Mouse (Mus musculus) hindbrain, embryonic 15.5 days (tissue): Measurements from ENCODE around the gene Krtap1-3. TPM values are rescaled to one million over a fixed set of nuclear protein-coding genes. Genes with fewer than 3 reads are reported as not detected.
"Not testable (repeated sequence)": the region's sequence is repeated elsewhere in the genome, so short reads cannot be mapped to it uniquely, and the experiment has no call there.

ENCODE experiments used
- ATAC-seq: fragments of 200-750 bp; cut with Nextera tagmentation; 2 replicates; pipeline ENCODE4 v1.8.0; 2017; ENCODE audit warnings: low read depth, moderate number of reproducible peaks, moderate TSS enrichment; ENCODE audit not compliant: low FRiP score
- H3K27ac ChIP-seq: fragments of 300-500 bp; sonication (generic); replicated peaks from 2 replicates; pipeline ENCODE4 v1.5.1; 2015; ENCODE audit warnings: mild to moderate bottlenecking, inconsistent platforms
- H3K27me3 ChIP-seq: fragments of 300-500 bp; sonication (generic); 2 replicates; pipeline ENCODE4 v1.6.1; 2015; ENCODE audit warnings: control low read depth, inconsistent platforms
- H3K36me3 ChIP-seq: fragments of 300-500 bp; sonication (generic); 2 replicates; pipeline ENCODE4 v1.6.1; 2015; ENCODE audit warnings: control low read depth, inconsistent platforms
- H3K4me1 ChIP-seq: fragments of 300-500 bp; sonication (generic); replicated peaks from 2 replicates; pipeline ENCODE4 v1.6.1; 2015; ENCODE audit warnings: control low read depth, inconsistent platforms
- H3K4me2 ChIP-seq: fragments of 300-500 bp; sonication (generic); 2 replicates; pipeline ENCODE4 v1.6.1; 2015; ENCODE audit warnings: moderate library complexity, mild to moderate bottlenecking, inconsistent platforms
- H3K4me3 ChIP-seq: fragments of 300-500 bp; sonication (generic); 2 replicates; pipeline ENCODE4 v1.5.1; 2015; ENCODE audit warnings: mild to moderate bottlenecking, inconsistent platforms
- H3K9ac ChIP-seq: fragments of 300-500 bp; sonication (generic); 2 replicates; pipeline ENCODE4 v1.6.1; 2015; ENCODE audit warnings: inconsistent platforms
- H3K9me3 ChIP-seq: fragments of 300-500 bp; sonication (generic); 2 replicates; pipeline ENCODE4 v1.6.1; 2016; ENCODE audit warnings: control low read depth, inconsistent platforms
- WGBS: fragments of 180-500 bp; shearing (Covaris S2); methylation state at CpG from one replicate; pipeline ENCODE4 v1.1.7; 2015; 5-methylcytosine and 5-hydroxymethylcytosine counted together
- polyA plus RNA-seq: library from polyadenylated mRNA; unstranded; fragments of >200 nt; fragmentation: Nextera tagmentation; extraction: Ambion mirVana; gene quantifications from 2 replicates; pipeline ENCODE4 v1.2.1, GENCODE M21; 2015

Gene Krtap1-3
- polyA plus RNA-seq, 1 experiment from 2014 or later = not detected

DNA sequence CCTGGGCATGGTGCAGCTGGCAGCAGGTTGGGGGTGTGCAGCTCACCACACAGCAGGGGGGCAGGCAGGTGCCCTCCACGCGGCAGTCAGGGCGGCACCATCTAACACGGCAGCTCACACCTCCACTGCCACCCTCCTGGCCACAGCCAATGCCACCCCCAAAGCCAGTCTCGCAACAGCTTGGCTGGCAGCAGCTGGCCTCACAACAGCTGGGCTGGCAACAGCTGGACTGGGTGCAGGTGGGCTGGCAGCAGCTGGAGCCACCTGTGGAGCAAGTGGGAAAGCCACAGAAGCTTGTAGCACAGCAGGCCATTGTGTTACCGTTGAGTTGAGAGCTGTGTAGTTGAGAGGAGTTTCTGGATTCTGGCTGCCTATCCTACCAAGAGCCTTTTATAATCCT is 6.6 kb upstream of the Krtap1-3 start, which contains the start of gene Krtap9-3:
TSS of gene Krtap9-3 (minus strand) at position 364 of the 400 bp plus-strand sequence.
- not testable (repeated sequence) for H3K27ac ChIP-seq, H3K36me3 ChIP-seq, H3K4me1 ChIP-seq, ATAC-seq, H3K9ac ChIP-seq, H3K9me3 ChIP-seq, H3K4me3 ChIP-seq, H3K4me2 ChIP-seq, H3K27me3 ChIP-seq
- WGBS = 80% methylated on average over 6 of the region's 6 CpGs

DNA sequence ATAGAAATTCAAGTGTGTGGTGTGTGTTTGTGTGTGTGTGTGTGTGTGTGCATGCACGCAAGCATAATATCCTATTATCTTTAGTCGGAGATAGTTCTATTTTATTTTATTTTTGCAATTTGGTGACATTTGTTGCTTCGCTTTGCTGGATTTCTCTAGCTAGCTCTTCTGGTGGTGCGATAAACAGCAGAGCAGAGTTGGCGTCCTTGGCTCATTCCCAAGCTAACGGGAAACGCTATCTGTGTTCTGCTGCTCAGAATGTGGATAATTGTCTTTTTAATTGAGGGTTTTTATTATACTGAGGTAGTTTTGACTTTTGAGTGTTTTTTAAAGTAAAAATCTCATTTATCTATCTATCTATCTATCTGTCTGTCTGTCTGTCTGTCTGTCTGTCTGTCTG is 6.0 kb downstream of the Krtap1-3 start:
- ATAC-seq = no peak
- no peaks in the 10 kb centered on the region for H3K4me1 ChIP-seq
- H3K27me3 ChIP-seq = no peaks in the 10 kb centered on the region
- WGBS = 87% methylated on average over 7 of the region's 7 CpGs
- H3K4me3 ChIP-seq = no peak overlapping the region
- H3K36me3 ChIP-seq = no peaks in the 10 kb centered on the region
- no peak overlapping the region for H3K27ac ChIP-seq
- H3K9ac ChIP-seq = no peak overlapping the region
- no peaks in the 10 kb centered on the region for H3K9me3 ChIP-seq
- H3K4me2 ChIP-seq = no peak overlapping the region

DNA sequence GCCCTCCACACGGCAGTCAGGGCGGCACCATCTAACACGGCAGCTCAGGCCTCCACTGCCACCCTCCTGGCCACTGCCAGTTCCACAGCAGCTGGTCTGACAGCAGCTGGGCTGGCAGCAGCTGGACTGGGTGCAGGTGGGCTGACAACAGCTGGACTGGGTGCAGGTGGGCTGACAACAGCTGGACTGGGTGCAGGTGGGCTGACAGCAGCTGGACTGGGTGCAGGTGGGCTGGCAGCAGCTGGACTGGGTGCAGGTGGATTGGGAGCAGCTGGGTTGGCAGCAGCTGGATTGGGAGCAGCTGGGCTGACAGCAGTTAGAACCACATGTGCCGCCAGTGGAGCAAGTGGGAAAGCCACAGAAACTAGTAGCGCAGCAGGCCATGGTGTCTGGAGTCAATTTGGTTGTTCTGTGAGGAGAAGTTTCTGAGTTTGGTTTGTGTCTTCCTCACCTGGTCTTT is 7.9 kb downstream of the Krtap1-3 start, which contains the start of gene Krtap1-4:
TSS of gene Krtap1-4 (minus strand) at position 410 of the 460 bp plus-strand sequence.
- Histone ChIP-seq H3K27ac (no peak within 1 kb of the TSS), H3K4me2 (no peak within 1 kb of the TSS), H3K36me3 (no peaks in the 10 kb centered on the region), H3K27me3 (no peaks in the 10 kb centered on the region), H3K9me3 (no peaks in the 10 kb centered on the region), H3K4me1 (no peaks in the 10 kb centered on the region), H3K4me3 (no peak within 1 kb of the TSS), H3K9ac (no peak within 1 kb of the TSS)
- 84% methylated on average over 5 of the region's 5 CpGs for WGBS
- no peak for ATAC-seq

DNA sequence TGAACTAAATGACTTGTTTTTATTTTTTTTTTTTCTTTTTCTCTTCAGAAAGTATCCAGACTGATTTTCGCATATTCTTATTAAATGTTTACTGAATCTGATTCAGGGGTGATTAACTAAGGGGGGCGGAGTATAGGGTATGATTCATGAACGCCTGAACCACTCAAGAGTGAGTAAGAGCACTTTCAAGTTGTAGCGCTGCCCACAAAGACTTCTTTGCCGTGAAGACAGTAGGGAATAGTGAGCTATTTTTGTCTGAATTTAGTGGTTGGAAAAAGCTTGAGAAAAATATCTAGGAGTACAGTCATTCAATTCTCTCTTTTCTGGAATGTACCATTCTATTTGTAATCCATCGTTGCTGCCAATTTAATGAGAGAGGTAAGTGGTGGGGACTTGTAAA is 9.6 kb downstream of the Krtap1-3 start:
- no peak overlapping the region for H3K4me3 ChIP-seq
- H3K9me3 ChIP-seq = no peaks in the 10 kb centered on the region
- no peaks in the 10 kb centered on the region for H3K36me3 ChIP-seq
- 87% methylated on average over 6 of the region's 6 CpGs for WGBS
- no peaks in the 10 kb centered on the region for H3K4me1 ChIP-seq
- H3K9ac ChIP-seq = no peak overlapping the region
- H3K27ac ChIP-seq = no peak overlapping the region
- ATAC-seq = no peak
- H3K27me3 ChIP-seq = no peaks in the 10 kb centered on the region
- H3K4me2 ChIP-seq = no peak overlapping the region

DNA sequence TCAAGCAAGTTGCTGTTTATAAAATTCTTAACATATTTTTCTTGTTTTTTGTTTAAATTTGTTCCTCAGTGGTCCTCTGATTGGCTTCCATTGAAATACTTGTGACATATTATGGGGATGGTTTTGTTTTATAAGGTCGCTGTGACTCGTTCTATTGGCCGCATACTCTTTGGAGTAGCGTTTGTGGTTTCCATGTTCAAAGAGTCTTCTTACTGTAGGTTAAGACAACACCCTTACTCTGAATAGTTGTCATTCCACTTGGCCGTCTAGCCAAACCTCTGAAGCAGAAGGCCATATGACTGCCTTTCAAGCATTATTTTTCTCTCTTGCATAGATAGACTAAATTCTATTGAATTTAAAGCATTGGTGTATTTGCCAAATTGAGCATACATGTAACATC is 10.1 kb downstream of the Krtap1-3 start:
- no peaks in the 10 kb centered on the region for H3K27me3 ChIP-seq
- H3K9me3 ChIP-seq = no peaks in the 10 kb centered on the region
- no peak for ATAC-seq
- H3K4me2 ChIP-seq = no peak overlapping the region
- H3K4me1 ChIP-seq = no peaks in the 10 kb centered on the region
- H3K27ac ChIP-seq = no peak overlapping the region
- H3K9ac ChIP-seq = no peak overlapping the region
- WGBS = 92% methylated on average over 5 of the region's 5 CpGs
- H3K4me3 ChIP-seq = no peak overlapping the region
- H3K36me3 ChIP-seq = no peaks in the 10 kb centered on the region

DNA sequence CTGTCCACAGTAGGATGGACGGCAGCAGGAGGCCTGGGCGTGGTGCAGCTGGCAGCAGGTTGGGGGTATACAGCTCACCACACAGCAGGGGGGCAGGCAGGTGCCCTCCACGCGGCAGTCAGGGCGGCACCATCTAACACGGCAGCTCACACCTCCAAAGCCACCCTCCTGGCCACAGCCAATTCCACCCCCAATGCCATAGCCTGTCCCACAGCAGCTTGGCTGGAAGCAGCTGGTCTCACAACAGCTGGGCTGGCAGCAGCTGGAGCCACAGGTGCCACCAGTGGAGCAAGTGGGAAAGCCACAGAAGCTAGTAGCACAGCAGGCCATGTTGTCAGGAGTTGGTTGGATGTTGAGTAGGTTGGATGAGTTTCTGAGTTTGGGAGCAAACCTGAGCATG is 10.5 kb downstream of the Krtap1-3 start, which contains the start of gene Krtap1-5:
TSS of gene Krtap1-5 (minus strand) at position 381 of the 400 bp plus-strand sequence.
- Histone ChIP-seq H3K27me3 (no peaks in the 10 kb centered on the region), H3K4me2 (no peak within 1 kb of the TSS), H3K27ac (no peak within 1 kb of the TSS), H3K4me3 (no peak within 1 kb of the TSS), H3K9ac (no peak within 1 kb of the TSS), H3K36me3 (no peaks in the 10 kb centered on the region), H3K9me3 (no peaks in the 10 kb centered on the region), H3K4me1 (no peaks in the 10 kb centered on the region)
- 90% methylated on average over 6 of the region's 6 CpGs for WGBS
- ATAC-seq = no peak

DNA sequence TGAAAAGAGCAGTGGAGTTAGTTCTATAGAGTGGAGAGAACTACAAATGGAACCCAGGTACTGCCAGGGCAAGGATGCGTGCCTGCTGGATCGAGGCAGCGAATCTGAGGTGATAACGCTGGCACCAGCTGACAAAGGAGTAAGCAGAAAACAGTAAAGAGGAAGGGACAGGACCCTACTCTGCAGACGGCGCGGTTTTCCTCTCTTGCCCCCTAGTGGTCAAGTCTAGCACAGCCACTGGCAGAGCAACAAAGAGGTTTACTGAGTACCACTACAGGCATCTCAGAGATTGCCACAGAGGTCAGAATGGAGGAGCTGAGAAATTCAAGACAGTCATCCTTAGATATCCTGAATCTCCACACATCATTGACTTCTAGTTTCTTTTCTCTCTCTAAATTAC is 17.0 kb downstream of the Krtap1-3 start:
- Histone ChIP-seq H3K36me3 (no peaks in the 10 kb centered on the region), H3K9me3 (no peaks in the 10 kb centered on the region), H3K4me1 (no peaks in the 10 kb centered on the region), H3K27me3 (no peaks in the 10 kb centered on the region), H3K27ac (no peak overlapping the region), H3K4me2 (peak overlapping the region; percentile 42), H3K4me3 (0 out of 2 replicates have a peak overlapping the region, but pooled peaks have one; percentile 9), H3K9ac (no peak overlapping the region)
- 5% methylated on average over 7 of the region's 7 CpGs for WGBS
- peak; percentile 59; the same call in 1 of the 2 replicates for ATAC-seq

DNA sequence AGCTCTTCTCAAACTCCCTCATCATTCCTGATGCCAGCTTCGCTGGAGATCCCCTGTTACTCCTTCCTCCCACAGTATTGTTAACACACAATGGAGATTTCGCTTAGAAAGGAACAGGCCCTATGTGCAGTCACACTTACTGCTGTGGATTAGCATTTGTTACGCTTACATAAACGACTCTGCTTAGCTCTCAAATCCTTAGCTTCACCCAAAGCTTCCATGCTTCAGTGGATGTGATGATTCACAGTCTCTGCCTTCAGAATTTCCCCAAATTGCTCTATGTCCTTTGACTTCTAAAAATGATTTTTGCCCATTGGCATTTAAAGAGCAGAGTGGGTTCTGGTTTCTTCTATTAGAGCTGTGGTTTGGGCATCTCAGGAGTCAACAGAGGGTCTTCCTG is 18.0 kb downstream of the Krtap1-3 start:
- Histone ChIP-seq H3K4me3 (no peak overlapping the region), H3K36me3 (no peaks in the 10 kb centered on the region), H3K27me3 (no peaks in the 10 kb centered on the region), H3K4me2 (no peak overlapping the region), H3K9ac (no peak overlapping the region), H3K4me1 (no peaks in the 10 kb centered on the region), H3K9me3 (no peaks in the 10 kb centered on the region), H3K27ac (no peak overlapping the region)
- WGBS = 39% methylated on average over 4 of the region's 4 CpGs
- no peak for ATAC-seq

DNA sequence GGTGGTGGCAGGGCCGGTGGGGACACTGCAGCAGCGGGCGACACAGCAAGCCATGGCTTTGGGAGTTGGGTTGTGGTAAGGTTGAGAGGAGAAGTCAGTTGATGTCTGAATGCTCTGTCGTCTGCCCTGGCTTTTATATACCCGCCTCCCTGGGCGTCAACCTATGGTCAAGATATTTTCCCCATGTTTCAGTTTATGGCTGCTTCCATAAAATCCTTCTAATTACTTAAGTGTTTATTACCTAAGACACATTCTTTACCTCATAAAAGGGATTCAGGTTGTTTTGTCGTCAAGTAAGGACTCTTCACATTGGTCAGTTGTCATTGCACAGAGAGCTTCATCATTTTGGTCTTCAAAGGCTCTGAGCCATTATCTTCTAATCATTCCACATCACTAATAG is 24.6 kb downstream of the Krtap1-3 start, which contains the start of gene Krtap3-1:
TSS of gene Krtap3-1 (minus strand) at position 101 of the 400 bp plus-strand sequence.
- Histone ChIP-seq H3K27me3 (no peaks in the 10 kb centered on the region), H3K4me3 (no peak within 1 kb of the TSS), H3K36me3 (no peaks in the 10 kb centered on the region), H3K4me2 (no peak within 1 kb of the TSS), H3K27ac (no peak within 1 kb of the TSS), H3K9me3 (no peaks in the 10 kb centered on the region), H3K9ac (no peak within 1 kb of the TSS), H3K4me1 (no peaks in the 10 kb centered on the region)
- 89% methylated on average over 7 of the region's 7 CpGs for WGBS
- no peak for ATAC-seq

DNA sequence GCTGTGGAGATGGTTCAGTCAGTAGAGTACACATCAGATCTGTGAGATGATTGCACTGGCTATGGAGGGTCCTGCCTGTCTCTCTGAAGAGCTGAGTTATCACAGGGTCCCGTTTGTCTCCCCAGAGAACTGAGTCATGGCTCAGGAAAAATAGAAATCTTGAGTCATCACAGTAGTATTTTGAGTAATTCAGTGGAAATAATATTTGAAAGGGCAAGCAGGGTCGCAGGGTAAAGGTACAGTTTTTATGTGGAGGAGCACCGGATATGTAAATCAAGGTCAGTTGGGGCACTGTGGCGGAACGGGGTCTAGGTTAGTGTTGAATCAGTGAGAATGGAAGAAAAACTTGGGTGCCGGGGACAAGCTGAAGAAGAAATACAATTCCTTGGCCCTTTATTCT is 28.6 kb downstream of the Krtap1-3 start:
- Histone ChIP-seq H3K27me3 (no peaks in the 10 kb centered on the region), H3K9ac (no peak overlapping the region), H3K9me3 (no peaks in the 10 kb centered on the region), H3K36me3 (no peaks in the 10 kb centered on the region), H3K4me3 (no peak overlapping the region), H3K4me2 (no peak overlapping the region), H3K4me1 (no peaks in the 10 kb centered on the region), H3K27ac (no peak overlapping the region)
- no peak for ATAC-seq
- WGBS = 81% methylated on average over 6 of the region's 6 CpGs

DNA sequence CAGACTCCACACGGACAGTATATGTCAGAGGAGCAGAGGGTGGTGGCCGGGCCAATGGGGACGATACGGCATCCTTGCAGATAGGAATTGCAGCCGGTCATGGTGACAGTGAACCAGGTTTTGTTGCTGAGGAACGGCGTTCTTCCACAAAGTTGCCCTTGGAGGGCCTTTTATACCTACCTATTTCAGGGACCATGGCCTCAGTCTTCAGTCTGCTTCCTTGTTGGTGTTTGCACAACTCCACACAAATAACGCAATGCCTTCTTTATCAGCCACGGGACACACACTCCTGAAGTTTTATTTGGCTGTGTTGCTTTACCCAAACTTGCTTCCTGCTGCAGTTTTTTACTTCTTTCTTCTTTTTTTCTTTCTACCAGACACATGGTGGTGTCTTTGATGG is 31.8 kb downstream of the Krtap1-3 start, which contains the start of gene Gm11939:
TSS of gene Gm11939 (minus strand) at position 101 of the 400 bp plus-strand sequence.
- no peak for ATAC-seq

DNA sequence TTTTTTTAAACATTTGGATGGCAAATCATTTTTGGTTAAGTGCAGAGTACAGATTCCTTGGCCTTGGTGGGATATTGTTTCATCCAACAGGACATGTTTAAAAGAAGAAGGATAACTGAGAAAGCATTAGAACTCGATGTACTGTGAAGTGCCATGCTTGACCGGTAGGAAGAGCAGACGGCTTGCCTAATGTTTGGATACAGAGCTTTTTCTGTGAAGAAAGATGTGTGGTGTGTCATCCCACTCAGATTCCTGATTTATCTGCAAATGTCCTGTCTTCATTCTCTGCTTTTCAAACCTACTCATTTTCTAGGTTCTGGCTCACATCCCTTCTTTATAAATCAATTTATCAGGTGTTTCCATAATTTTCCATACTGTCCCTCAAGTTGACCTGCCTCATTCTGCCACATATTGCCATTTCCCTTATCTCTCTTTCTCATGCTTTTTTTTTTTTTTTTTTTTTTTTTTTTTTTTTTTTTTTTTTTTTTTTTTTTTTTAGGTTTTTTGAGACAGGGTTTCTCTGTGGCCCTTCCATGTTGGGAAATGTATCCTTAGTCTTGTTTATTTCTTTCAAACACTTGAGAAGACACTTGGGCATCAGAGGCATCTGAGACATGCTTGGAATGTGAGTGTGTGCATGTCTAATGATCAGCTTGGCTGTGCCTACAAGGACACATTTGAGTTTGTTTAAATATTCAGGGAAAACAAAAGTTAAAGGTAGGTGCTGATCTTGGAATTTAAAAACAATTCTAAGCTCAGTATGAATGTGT is 33.0 kb downstream of the Krtap1-3 start:
- no peak for ATAC-seq
- 78% methylated on average over 3 of the region's 3 CpGs for WGBS
- Histone ChIP-seq H3K4me2 (no peak overlapping the region), H3K4me3 (no peak overlapping the region), H3K36me3 (no peaks in the 10 kb centered on the region), H3K27me3 (no peaks in the 10 kb centered on the region), H3K4me1 (no peaks in the 10 kb centered on the region), H3K9ac (no peak overlapping the region), H3K27ac (no peak overlapping the region), H3K9me3 (no peaks in the 10 kb centered on the region)

More for the DNA sequence above, 31.8 kb downstream of the Krtap1-3 start, which contains the start of gene Gm11939:
- WGBS = 95% methylated on average over 9 of the region's 9 CpGs
- Histone ChIP-seq H3K9me3 (no peaks in the 10 kb centered on the region), H3K4me1 (no peaks in the 10 kb centered on the region), H3K4me2 (no peak within 1 kb of the TSS), H3K27ac (no peak within 1 kb of the TSS), H3K9ac (no peak within 1 kb of the TSS), H3K36me3 (no peaks in the 10 kb centered on the region), H3K27me3 (no peaks in the 10 kb centered on the region), H3K4me3 (no peak within 1 kb of the TSS)
